Mouse (Mus musculus): Measurements from ENCODE around the gene Pde6b.

Gene Pde6b

GRCm38 (mm10) chr5:108389744-108390143 is 1.6 kb downstream of the Pde6b start:
- DNase-seq (ENCODE audit: low spot score), result no peak

DNA sequence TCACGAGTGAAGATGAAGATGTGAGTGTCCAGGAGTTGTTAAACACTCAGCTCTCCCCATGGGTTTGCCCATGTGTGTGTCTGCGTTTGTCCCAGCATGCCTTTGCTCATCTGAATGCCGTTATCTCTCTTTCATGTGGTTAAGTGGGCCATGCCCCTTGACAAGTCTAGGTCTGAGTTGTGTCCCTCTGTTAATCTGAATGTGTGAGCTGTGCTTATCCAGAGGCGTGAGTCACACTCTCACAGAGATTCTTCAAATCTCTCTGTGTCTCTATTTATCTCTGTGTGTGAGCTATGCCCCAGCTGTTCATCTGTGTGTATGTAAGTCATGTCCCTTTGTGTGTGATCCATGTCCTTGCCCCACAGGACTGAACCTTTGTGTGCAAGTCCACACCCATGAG is 15.3 kb downstream of the Pde6b start:
- DNase-seq (ENCODE audit: low spot score), result no peak

- DNase-seq (ENCODE audit: low spot score), result no peak
These were observed 17.3 kb downstream of the Pde6b start for GRCm38 (mm10) chr5:108405460-108405859.

DNA sequence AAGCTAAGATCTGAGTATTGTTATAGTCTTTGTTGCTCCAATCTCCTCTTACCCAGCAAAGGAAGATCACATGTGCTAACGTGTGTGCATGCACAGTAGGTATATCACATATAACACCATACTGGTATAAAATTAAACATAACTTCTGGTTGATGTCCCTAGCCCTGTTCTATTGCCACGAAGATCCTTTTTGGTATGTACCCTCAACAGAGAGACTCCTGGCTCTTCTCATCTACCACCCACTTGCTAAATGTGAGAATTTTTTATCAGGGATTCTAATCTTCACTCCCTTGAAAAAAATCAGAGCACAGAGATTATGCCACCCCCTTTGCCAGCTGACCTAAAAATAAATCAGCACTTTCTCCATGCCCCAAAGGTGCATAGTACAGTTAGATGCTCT is 18.8 kb downstream of the Pde6b start:
- no peak for DNase-seq (ENCODE audit: low spot score)

- no peak for DNase-seq (ENCODE audit: low spot score)
These were observed 26.5 kb downstream of the Pde6b start for GRCm38 (mm10) chr5:108414711-108415110.

DNA sequence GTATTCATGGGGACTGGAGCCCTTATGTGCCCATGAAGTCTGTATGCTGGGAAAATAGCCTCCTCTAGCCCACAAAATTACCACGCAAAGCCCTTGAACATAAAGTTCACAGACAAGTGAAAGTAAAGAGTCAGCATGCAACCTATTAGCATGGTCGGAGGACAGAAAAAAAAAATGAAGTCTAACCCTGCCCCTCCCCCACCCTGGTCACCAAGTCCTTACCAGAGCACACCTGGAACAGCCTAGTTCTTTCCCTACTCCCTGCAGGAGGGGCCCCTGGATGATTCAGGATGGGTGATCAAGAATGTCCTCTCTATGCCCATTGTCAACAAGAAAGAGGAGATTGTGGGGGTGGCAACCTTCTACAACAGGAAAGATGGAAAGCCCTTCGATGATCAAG is 34.5 kb downstream of the Pde6b start:
- DNase-seq (ENCODE audit: low spot score), result no peak

DNA sequence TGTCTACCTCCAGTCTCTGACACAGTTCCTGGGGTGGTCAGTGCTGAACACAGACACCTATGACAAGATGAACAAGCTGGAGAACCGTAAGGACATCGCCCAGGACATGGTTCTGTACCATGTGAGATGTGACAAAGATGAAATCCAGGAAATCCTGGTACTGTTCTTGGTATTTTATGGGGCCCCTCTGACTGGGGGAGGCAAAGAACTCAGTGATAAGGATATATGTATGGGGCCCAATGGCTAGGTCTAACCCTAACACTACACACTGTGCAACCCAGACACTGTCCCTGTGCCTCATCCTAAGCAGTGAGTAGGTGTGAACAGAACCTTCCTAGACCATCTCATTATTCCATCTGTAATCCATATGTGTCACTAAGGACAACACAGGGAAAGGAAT is 35.2 kb downstream of the Pde6b start:
- no peak for DNase-seq (ENCODE audit: low spot score)

DNA sequence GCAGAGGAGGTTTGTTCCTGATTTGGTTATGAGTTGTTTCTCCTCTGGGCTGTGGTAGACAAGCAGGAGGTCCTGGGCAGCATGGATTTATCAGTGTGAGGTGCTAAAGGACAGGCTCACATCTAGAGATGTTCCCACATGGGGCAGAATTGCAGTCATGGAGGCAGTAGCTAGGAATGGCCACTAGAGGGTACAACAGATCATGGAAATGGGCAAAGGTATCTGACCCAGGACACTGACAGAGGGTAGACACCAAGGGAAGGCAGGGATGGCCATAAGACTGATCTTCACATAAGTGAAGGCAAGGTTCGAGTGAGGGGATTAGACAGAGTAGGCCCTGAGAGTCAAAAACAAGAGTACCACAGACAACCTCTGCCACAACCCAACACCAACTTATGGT is 39.0 kb downstream of the Pde6b start:
- DNase-seq (ENCODE audit: low spot score), result no peak

DNA sequence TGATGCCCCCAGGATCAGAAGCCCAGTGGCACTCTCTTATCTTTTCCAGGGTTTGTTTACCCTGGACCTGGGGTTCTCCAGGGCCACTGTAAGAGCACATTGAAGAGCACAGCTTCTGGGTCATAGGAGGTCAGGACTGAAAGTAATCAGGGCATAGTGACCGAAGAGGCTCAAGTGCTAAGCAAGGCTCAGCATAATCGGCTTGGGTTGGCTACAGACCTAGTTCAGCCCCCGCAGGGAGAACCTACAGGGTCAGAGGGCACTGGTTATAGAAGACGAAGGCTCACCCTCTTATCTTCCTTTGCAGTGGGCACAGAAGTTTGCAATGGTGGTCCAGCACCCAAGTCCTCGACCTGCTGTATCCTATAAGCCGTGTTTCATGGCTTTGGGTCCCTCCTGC is 43.0 kb downstream of the Pde6b start:
- DNase-seq (ENCODE audit: low spot score), result no peak

- peak; percentile 83 for DNase-seq (ENCODE audit: low spot score)
These were observed 45.8 kb downstream of the Pde6b start, which contains the start of gene Atp5k for GRCm38 (mm10) chr5:108433804-108434587. Atp5k (minus strand) TSS chr5:108434448.

- no peak for DNase-seq (ENCODE audit: low spot score)
These were observed 47.9 kb downstream of the Pde6b start for GRCm38 (mm10) chr5:108436101-108436500.

- no peak for DNase-seq (ENCODE audit: low spot score)
These were observed 58.8 kb downstream of the Pde6b start for GRCm38 (mm10) chr5:108446973-108447372.

DNA sequence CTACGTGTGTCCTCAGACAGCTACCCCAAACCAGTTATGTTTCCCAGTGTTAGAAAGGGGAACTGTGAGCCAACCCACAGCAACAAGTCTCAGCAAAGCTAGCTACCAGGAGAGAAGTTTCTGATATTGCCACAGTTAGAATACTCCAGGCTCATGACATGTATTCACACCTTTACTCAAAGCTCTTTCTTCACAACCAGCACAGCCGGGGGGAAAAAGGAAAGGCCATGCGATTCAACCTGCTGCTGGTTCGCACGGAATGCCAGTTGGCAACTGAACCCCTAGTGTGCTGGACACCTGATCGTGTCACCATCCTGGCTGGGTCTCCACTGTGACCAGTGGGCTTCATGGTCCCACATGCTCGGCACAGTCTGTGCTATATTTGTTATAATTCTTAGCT is 59.7 kb downstream of the Pde6b start:
- DNase-seq (ENCODE audit: low spot score), result no peak

GRCm38 (mm10) chr5:108448785-108449668 is 60.8 kb downstream of the Pde6b start, which contains the start of gene Mfsd7a:
Mfsd7a (minus strand) TSS chr5:108448891.
- DNase-seq (ENCODE audit: low spot score), result no peak

DNA sequence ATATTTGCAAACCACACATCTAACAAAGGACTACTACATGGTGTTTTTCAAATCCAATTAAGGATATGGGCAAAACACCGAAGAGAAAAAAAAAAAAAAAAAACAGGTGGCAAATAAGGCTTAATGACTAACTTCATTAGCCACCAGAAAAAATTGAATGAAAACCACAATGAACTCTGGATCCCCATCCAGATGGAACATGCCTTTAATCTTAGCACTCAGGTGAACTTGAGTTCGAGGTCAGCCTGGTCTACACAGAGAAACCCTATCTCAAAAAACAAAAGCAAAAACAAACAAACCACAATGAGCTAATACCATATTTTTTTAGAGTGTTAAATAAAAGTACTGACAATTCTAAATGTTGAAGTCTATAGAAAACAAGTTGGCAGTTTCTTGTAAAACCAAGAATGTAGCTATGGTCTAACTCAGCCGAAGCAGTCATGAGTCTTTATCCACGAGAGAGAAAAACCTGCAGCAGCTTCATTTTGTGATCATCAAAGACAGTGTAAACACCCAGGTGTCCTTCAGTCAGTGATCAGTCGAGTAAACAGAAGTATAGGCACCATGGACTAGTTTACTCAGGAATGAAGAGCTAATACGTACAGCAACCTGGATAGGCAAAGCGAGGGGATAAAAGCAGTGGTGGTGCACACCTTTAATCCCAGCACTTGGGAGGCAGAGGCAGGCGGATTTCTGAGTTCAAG is 62.8 kb downstream of the Pde6b start:
- DNase-seq (ENCODE audit: low spot score), result no peak

- DNase-seq (ENCODE audit: low spot score), result no peak
These were observed 63.4 kb downstream of the Pde6b start for GRCm38 (mm10) chr5:108451611-108452010.

DNA sequence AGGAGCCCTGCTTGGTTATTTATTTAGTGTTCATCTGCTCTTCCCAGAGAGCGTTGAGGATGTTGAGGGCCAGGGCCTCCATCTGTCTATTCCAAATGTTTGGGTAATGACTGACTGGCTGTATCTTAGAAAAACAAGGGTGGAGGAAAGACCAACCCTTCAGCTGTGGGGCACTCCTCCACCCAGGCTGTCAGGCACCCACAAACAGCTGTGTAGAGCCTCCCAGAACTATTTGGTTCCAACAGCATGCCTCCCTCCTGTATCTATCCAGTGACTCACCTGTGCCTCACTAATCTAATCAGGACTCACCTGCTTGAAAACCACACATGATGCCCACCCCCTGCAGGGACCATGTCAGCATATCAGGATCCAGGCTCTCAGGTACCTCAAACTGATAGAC is 64.2 kb downstream of the Pde6b start:
- no peak for DNase-seq (ENCODE audit: low spot score)

DNA sequence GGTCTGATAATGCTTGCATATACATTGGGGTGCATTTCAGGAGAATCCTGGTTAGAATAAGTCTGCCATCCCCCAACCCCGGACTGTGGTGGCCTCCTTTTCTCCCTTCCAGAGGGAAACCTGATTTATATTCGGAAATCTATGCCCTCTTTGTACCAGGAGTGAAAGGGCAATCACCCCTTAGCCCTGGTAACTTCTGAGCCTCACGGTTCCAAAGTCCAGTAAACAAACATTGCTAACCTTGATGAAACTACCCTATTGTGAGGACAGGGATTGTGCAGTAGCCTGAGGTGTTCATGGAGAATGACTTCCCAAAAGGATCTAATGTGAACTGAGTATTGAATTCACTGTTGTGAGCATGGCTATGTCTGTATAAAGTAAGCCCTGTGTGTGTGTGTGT is 65.9 kb downstream of the Pde6b start:
- DNase-seq (ENCODE audit: low spot score), result no peak

DNA sequence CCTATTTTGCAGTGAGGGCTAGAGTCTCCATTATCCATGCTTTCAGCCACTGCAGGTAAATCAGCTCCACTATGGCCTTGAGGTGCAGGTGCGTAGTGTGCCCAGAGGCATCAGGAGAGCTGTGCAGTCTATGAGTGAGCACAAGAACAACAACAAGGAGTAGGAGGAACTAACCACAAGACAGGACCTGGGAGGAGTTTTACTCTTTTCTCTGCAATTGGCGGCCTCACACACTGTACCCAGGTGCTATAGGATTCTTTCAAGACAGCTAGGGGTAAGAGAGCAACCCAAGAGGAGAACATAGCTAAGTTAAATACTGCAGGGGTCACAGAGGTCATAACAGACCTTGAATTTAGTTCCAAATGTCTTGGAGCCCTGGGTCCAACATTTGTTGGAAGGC is 70.5 kb downstream of the Pde6b start:
- peak; percentile 3 for DNase-seq (ENCODE audit: low spot score)

DNA sequence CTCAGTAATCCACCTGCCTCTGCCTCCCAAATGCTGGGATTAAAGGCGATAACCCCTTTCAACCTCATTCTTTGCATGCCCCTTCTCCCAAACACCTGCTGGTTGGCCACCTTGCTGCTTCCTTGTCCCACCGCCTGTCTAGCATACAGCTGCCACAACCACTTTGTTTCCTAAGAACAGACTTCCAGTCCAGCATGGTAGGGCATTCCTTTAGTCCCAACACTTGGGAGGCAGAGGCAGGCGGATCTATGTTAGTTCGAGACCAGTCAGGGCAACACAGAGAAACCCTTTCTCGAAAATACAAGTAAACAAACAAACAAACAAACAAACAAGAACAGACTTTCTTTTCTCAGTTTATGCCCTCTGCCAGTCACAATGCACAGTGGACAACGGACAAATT is 72.3 kb downstream of the Pde6b start:
- DNase-seq (ENCODE audit: low spot score), result no peak

GRCm38 (mm10) chr5:108461082-108462065 is 73.2 kb downstream of the Pde6b start, which contains the start of gene Pcgf3:
Pcgf3 (plus strand) TSS chr5:108461232.
- peak; percentile 90 for DNase-seq (ENCODE audit: low spot score)

All from urinary bladder, postnatal 10 days (tissue).